Mouse (Mus musculus) kidney, postnatal 14 days (tissue): ENCODE measurements around the gene 4933421I07Rik.

ENCODE experiments used
- DNase-seq: peaks from one replicate; pipeline ENCODE4 v3.0.0; 2022; ENCODE audit warnings: mixed read lengths

The 4933421I07Rik gene

GRCm38 (mm10) chr7:42447850-42448249 is at the start of gene 4933421I07Rik:
Gene 4933421I07Rik (minus strand): TSS chr7:42448120.
- DNase-seq: no peak

GRCm38 (mm10) chr7:42497356-42497755 is 49.4 kb upstream of the 4933421I07Rik start:
- no peak for DNase-seq

- DNase-seq: no peak
These were observed 48.3 kb upstream of the 4933421I07Rik start for GRCm38 (mm10) chr7:42496202-42496601.

GRCm38 (mm10) chr7:42490859-42491258 is 42.9 kb upstream of the 4933421I07Rik start:
- DNase-seq: no peak

GRCm38 (mm10) chr7:42490358-42490757 is 42.4 kb upstream of the 4933421I07Rik start:
- no peak for DNase-seq

- DNase-seq: no peak
These were observed 6.7 kb upstream of the 4933421I07Rik start for GRCm38 (mm10) chr7:42454640-42455039.

- peak; percentile 7 for DNase-seq
These were observed 2.7 kb upstream of the 4933421I07Rik start for GRCm38 (mm10) chr7:42450618-42451017.

- DNase-seq: no peak
These were observed 568 bp downstream of the 4933421I07Rik start for GRCm38 (mm10) chr7:42447352-42447751.
